Mouse (Mus musculus): ENCODE results near the gene Znrf2. TPM values are rescaled to one million over a fixed set of nuclear protein-coding genes. Genes with fewer than 3 reads are reported as not detected.

Znrf2 gene
- total and polyA plus RNA-seq, 3 experiments: 16.0 to 26.9 (median 18.3) TPM

GRCm38 (mm10) chr6:54900256-54900655, 83.5 kb downstream of the Znrf2 start:
- no peak for DNase-seq (ENCODE audit: extremely low read depth)
- dilution Hi-C loops (cut with MboI; ENCODE audit: extremely low pct_ligation_motif_present, extremely low pct_unique_long_range_greater_than_20kb, low sequenced_read_pairs): no loop called here
- Histone ChIP-seq H3K9me3 (replicated peaks; ENCODE audit: low read length) (no peaks in the 10 kb centered on the region), H3K27me3 (replicated peaks) (no peaks in the 10 kb centered on the region), H3K36me3 (replicated peaks in 1 of 2; ENCODE audit: control insufficient read depth in 1 of 2, insufficient read depth in 1 of 2, low read length in 1 of 2) (peaks cover 0 to 13% of the 10 kb centered on the region in 2 experiments), H3K79me2 (replicated peaks; ENCODE audit: control insufficient read depth, extremely low read depth, insufficient read depth, poor library complexity, severe bottlenecking) (no peaks in the 10 kb centered on the region), H3K9ac (ENCODE audit: insufficient read depth, low read depth) (no peak overlapping the region), H3K27ac (ENCODE audit: insufficient read depth, low read depth) (no peak overlapping the region), H3K4me1 (ENCODE audit: control insufficient read depth in 1 of 2, insufficient read depth in 2 of 2) (peaks cover 0 to 4% of the 10 kb centered on the region in 2 experiments; a peak in 2 of 4 replicates), H3K4me2 (ENCODE audit: insufficient read depth, low read depth, poor library complexity, severe bottlenecking) (no peak overlapping the region), H3K4me3 (replicated peaks in 1 of 3; ENCODE audit: low read depth in 2 of 3, low read length in 2 of 3, poor library complexity in 1 of 3) (no peak overlapping the region)
- in situ Hi-C loops (cut with MboI; ENCODE audit: low pct_ligation_motif_present, low pct_unique_long_range_greater_than_20kb, low sequenced_read_pairs): loop anchor here (25.0 kb wide), 2 partner anchors 188 to 313 kb away; partner anchors contain the start of genes Fkbp14 and Plekha8
- no peak for TF ChIP-seq ETS1 (conservative IDR thresholded peaks at IDR 0.05; ENCODE audit: low read depth, low read length)
- no peak for TF ChIP-seq UBTF (IDR thresholded peaks at IDR 0.05; ENCODE audit: low read depth, low read length)
- TF ChIP-seq POLR2A (IDR thresholded peaks at IDR 0.05; ENCODE audit: low read depth, low read length): no peak
- TF ChIP-seq NRF1 (IDR thresholded peaks at IDR 0.05; ENCODE audit: low read depth, low read length): no peak
- no peak for TF ChIP-seq MXI1 (IDR thresholded peaks at IDR 0.05; ENCODE audit: low read depth, low read length)
- no peak for TF ChIP-seq CHD2 (IDR thresholded peaks at IDR 0.05; ENCODE audit: low read length)
- TF ChIP-seq MYC (IDR thresholded peaks at IDR 0.05; ENCODE audit: low read depth, low read length): no peak
- no peak for TF ChIP-seq BHLHE40 (IDR thresholded peaks at IDR 0.05; ENCODE audit: low read depth, low read length)
- TF ChIP-seq CHD1 (IDR thresholded peaks at IDR 0.05; ENCODE audit: low read depth, low read length): no peak
- TF ChIP-seq ZNF384 (IDR thresholded peaks at IDR 0.05; ENCODE audit: low read depth, low read length): no peak
- no peak for TF ChIP-seq ZMIZ1 (IDR thresholded peaks at IDR 0.05; ENCODE audit: low read depth, low read length)
- no peak for TF ChIP-seq RAD21 (IDR thresholded peaks at IDR 0.05; ENCODE audit: low read depth, low read length)
- TF ChIP-seq TCF12 (IDR thresholded peaks at IDR 0.05; ENCODE audit: low read depth, low read length): no peak
- TF ChIP-seq PAX5 (IDR thresholded peaks at IDR 0.05; ENCODE audit: low read length): no peak

DNA sequence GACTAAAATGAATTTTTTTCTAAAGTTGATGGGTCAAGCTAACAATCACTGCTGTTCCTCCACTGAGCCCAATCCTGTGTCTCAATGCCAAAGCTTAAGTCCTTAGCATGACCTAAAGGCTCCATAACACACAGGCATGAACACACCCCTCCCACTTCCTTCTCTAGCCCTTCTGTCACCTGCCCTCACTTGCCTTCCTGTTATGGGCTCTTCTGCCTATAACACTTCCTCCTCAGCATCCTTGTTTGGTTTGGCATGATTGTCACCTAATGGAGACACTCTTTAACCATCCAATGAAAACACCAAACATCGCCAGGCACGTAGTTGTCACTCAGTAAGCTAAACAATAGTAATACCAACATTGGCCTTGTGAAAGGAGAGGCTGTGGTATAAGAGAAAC, 85.8 kb downstream of the Znrf2 start:
- Histone ChIP-seq H3K9ac (ENCODE audit: insufficient read depth, low read depth) (no peak overlapping the region), H3K4me2 (ENCODE audit: insufficient read depth, low read depth, poor library complexity, severe bottlenecking) (no peak overlapping the region), H3K27me3 (replicated peaks) (no peaks in the 10 kb centered on the region), H3K4me3 (replicated peaks in 1 of 3; ENCODE audit: low read depth in 2 of 3, low read length in 2 of 3, poor library complexity in 1 of 3) (no peak overlapping the region), H3K79me2 (replicated peaks; ENCODE audit: control insufficient read depth, extremely low read depth, insufficient read depth, poor library complexity, severe bottlenecking) (no peaks in the 10 kb centered on the region), H3K36me3 (replicated peaks in 1 of 2; ENCODE audit: control insufficient read depth in 1 of 2, insufficient read depth in 1 of 2, low read length in 1 of 2) (peaks cover 0 to 7% of the 10 kb centered on the region in 2 experiments), H3K27ac (ENCODE audit: insufficient read depth, low read depth) (no peak overlapping the region), H3K9me3 (replicated peaks; ENCODE audit: low read length) (no peaks in the 10 kb centered on the region), H3K4me1 (ENCODE audit: control insufficient read depth in 1 of 2, insufficient read depth in 2 of 2) (peaks cover 0 to 4% of the 10 kb centered on the region in 2 experiments; a peak in 2 of 4 replicates)
- DNase-seq (ENCODE audit: extremely low read depth): no peak
- in situ Hi-C loops (cut with MboI; ENCODE audit: low pct_ligation_motif_present, low pct_unique_long_range_greater_than_20kb, low sequenced_read_pairs): loop anchor here (25.0 kb wide), 2 partner anchors 190 to 315 kb away; partner anchors contain the start of genes Fkbp14 and Plekha8
- dilution Hi-C loops (cut with MboI; ENCODE audit: extremely low pct_ligation_motif_present, extremely low pct_unique_long_range_greater_than_20kb, low sequenced_read_pairs): no loop called here
- TF ChIP-seq PAX5 (IDR thresholded peaks at IDR 0.05; ENCODE audit: low read length) (no peak), USF1 (IDR thresholded peaks at IDR 0.05; ENCODE audit: low read depth, low read length) (no peak), MAZ (IDR thresholded peaks at IDR 0.05; ENCODE audit: low read depth, low read length) (no peak), MAX (IDR thresholded peaks at IDR 0.05; ENCODE audit: low read length) (no peak)

All from CH12.LX (cell line).